Mouse (Mus musculus): ENCODE measurements around the gene Pigq. TPM values are rescaled to one million over a fixed set of nuclear protein-coding genes. Genes with fewer than 3 reads are reported as not detected.

Gene Pigq
- polyA plus RNA-seq, 1 experiment: 239 TPM

GRCm38 (mm10) chr17:25907640-25908039 is 37.1 kb downstream of the Pigq start:
- WGBS: 92% methylated on average over 2 of the region's 2 CpGs
- TF ChIP-seq POLR2A (IDR thresholded peaks at IDR 0.05; ENCODE audit: low read depth, low read length): no peak

GRCm38 (mm10) chr17:25903061-25903460 is 41.7 kb downstream of the Pigq start:
- no peak overlapping the region for H3K27ac ChIP-seq (ENCODE audit: insufficient read depth, low read length)
- no peaks in the 10 kb centered on the region for H3K27me3 ChIP-seq (ENCODE audit: control insufficient read depth, insufficient read depth, low read length)
- WGBS: 27% methylated on average over 3 of the region's 3 CpGs
- H3K36me3 ChIP-seq (ENCODE audit: control insufficient read depth, insufficient read depth, low read length): no peaks in the 10 kb centered on the region; the same call in 1 of the 2 replicates
- H3K4me3 ChIP-seq (ENCODE audit: extremely low read depth, insufficient read depth, insufficient read length): no peak overlapping the region
- no peaks in the 10 kb centered on the region; the same call in 1 of the 2 replicates for H3K4me1 ChIP-seq (ENCODE audit: control insufficient read depth, insufficient read depth, insufficient read length)
- DNase-seq (ENCODE audit: low read depth in 1 of 2, low spot score in 2 of 2): peak in 1 of 2 experiments; percentile 42
- TF ChIP-seq POLR2A (IDR thresholded peaks at IDR 0.05; ENCODE audit: low read depth, low read length): no peak
- TF ChIP-seq CTCF (IDR thresholded peaks at IDR 0.05; ENCODE audit: extremely low read depth, insufficient read depth, insufficient read length, insufficient replicate concordance): no peak

More at GRCm38 (mm10) chr17:25907640-25908039, 37.1 kb downstream of the Pigq start:
- no peaks in the 10 kb centered on the region; the same call in 1 of the 2 replicates for H3K4me1 ChIP-seq (ENCODE audit: control insufficient read depth, insufficient read depth, insufficient read length)
- no peak overlapping the region for H3K4me3 ChIP-seq (ENCODE audit: extremely low read depth, insufficient read depth, insufficient read length)
- no peak overlapping the region for H3K27ac ChIP-seq (ENCODE audit: insufficient read depth, low read length)
- no peak for DNase-seq (ENCODE audit: low read depth in 1 of 2, low spot score in 2 of 2)
- H3K36me3 ChIP-seq (ENCODE audit: control insufficient read depth, insufficient read depth, low read length): no peaks in the 10 kb centered on the region
- no peaks in the 10 kb centered on the region for H3K27me3 ChIP-seq (ENCODE audit: control insufficient read depth, insufficient read depth, low read length)

- TF ChIP-seq CTCF (IDR thresholded peaks at IDR 0.05; ENCODE audit: extremely low read depth, insufficient read depth, insufficient read length, insufficient replicate concordance): no peak
- Histone ChIP-seq H3K27ac (ENCODE audit: insufficient read depth, low read length) (no peak overlapping the region), H3K4me3 (ENCODE audit: extremely low read depth, insufficient read depth, insufficient read length) (no peak overlapping the region), H3K4me1 (ENCODE audit: control insufficient read depth, insufficient read depth, insufficient read length) (peaks cover 4% of the 10 kb centered on the region; the same call in 1 of the 2 replicates), H3K36me3 (ENCODE audit: control insufficient read depth, insufficient read depth, low read length) (no peaks in the 10 kb centered on the region; the same call in 1 of the 2 replicates), H3K27me3 (ENCODE audit: control insufficient read depth, insufficient read depth, low read length) (no peaks in the 10 kb centered on the region)
- 90% methylated on average over 1 of the region's 1 CpGs for WGBS
- no peak for DNase-seq (ENCODE audit: low read depth in 1 of 2, low spot score in 2 of 2)
These were observed 44.5 kb downstream of the Pigq start for GRCm38 (mm10) chr17:25900193-25900592.

DNA sequence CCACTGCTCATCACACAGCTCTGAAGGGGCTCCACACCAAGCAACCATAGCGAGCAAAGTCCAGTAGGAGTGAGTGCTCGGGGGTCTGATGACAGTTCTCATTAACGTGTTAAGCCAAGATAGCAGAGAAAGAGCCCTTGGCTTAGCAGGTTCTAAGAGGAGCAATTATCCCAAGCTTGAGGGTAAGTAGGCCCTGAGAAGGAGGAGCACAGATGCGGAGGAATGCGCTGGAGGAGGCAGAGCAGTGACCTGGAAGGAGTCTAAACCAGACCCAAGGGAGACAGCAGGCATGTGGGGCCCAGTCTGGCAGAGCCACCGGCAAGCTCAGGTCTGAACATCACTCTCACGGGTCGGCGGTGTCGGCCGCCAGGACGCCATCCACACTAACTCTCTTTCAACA is 48.8 kb downstream of the Pigq start:
- Histone ChIP-seq H3K4me1 (ENCODE audit: control insufficient read depth, insufficient read depth, insufficient read length) (0 out of 2 replicates have a peak, but pooled peaks cover 4% of the 10 kb centered on the region), H3K27me3 (ENCODE audit: control insufficient read depth, insufficient read depth, low read length) (no peaks in the 10 kb centered on the region), H3K36me3 (ENCODE audit: control insufficient read depth, insufficient read depth, low read length) (no peaks in the 10 kb centered on the region; the same call in none of the 2 replicates), H3K4me3 (ENCODE audit: extremely low read depth, insufficient read depth, insufficient read length) (no peak overlapping the region), H3K27ac (ENCODE audit: insufficient read depth, low read length) (no peak overlapping the region)
- TF ChIP-seq CTCF (IDR thresholded peaks at IDR 0.05; ENCODE audit: extremely low read depth, insufficient read depth, insufficient read length, insufficient replicate concordance) (no peak), POLR2A (IDR thresholded peaks at IDR 0.05; ENCODE audit: low read depth, low read length) (no peak)
- 95% methylated on average over 12 of the region's 12 CpGs for WGBS
- DNase-seq (ENCODE audit: low read depth in 1 of 2, low spot score in 2 of 2): no peak

DNA sequence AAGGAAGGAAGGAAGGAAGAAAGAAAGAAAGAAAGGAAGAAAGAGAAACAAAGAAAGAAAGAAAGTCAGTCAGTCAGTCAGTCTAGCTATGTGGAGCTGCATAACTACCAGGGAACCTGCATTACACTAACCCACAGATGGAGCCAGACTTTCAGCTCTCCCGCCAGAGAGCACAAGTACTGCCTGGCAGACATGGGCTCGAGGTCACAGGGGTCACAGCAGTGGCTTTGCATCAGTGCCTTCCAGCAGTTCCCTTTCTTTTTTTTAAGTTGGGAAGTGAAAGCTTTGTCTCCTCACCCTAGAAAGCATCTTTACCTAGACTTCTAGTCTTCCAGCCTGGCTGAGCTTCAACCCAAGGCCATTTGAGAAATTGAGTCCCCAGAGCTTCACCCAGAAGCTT is 49.3 kb downstream of the Pigq start:
- H3K4me1 ChIP-seq (ENCODE audit: control insufficient read depth, insufficient read depth, insufficient read length): 0 out of 2 replicates have a peak, but pooled peaks cover 4% of the 10 kb centered on the region
- H3K4me3 ChIP-seq (ENCODE audit: extremely low read depth, insufficient read depth, insufficient read length): no peak overlapping the region
- 30% methylated on average over 2 of the region's 2 CpGs for WGBS
- H3K36me3 ChIP-seq (ENCODE audit: control insufficient read depth, insufficient read depth, low read length): peaks cover under 1% of the 10 kb centered on the region
- no peak for DNase-seq (ENCODE audit: low read depth in 1 of 2, low spot score in 2 of 2)
- TF ChIP-seq POLR2A (IDR thresholded peaks at IDR 0.05; ENCODE audit: low read depth, low read length) (no peak), CTCF (IDR thresholded peaks at IDR 0.05; ENCODE audit: extremely low read depth, insufficient read depth, insufficient read length, insufficient replicate concordance) (no peak)
- no peaks in the 10 kb centered on the region for H3K27me3 ChIP-seq (ENCODE audit: control insufficient read depth, insufficient read depth, low read length)
- H3K27ac ChIP-seq (ENCODE audit: insufficient read depth, low read length): no peak overlapping the region

GRCm38 (mm10) chr17:25893975-25894617 is 50.6 kb downstream of the Pigq start:
- H3K27me3 ChIP-seq (ENCODE audit: control insufficient read depth, insufficient read depth, low read length): no peaks in the 10 kb centered on the region
- TF ChIP-seq POLR2A (IDR thresholded peaks at IDR 0.05; ENCODE audit: low read depth, low read length) (no peak), CTCF (IDR thresholded peaks at IDR 0.05; ENCODE audit: extremely low read depth, insufficient read depth, insufficient read length, insufficient replicate concordance) (peak; percentile 96; the same call in 1 of the 2 replicates)
- 43% methylated on average over 2 of the region's 2 CpGs for WGBS
- no peak overlapping the region for H3K27ac ChIP-seq (ENCODE audit: insufficient read depth, low read length)
- H3K4me3 ChIP-seq (ENCODE audit: extremely low read depth, insufficient read depth, insufficient read length): no peak overlapping the region
- peak; percentile 44 to 70 for DNase-seq (ENCODE audit: low read depth in 1 of 2, low spot score in 2 of 2)
- H3K4me1 ChIP-seq (ENCODE audit: control insufficient read depth, insufficient read depth, insufficient read length): 0 out of 2 replicates have a peak, but pooled peaks cover 4% of the 10 kb centered on the region
- peaks cover 4% of the 10 kb centered on the region for H3K36me3 ChIP-seq (ENCODE audit: control insufficient read depth, insufficient read depth, low read length)

GRCm38 (mm10) chr17:25888837-25889236 is 55.9 kb downstream of the Pigq start:
- WGBS: 88% methylated on average over 3 of the region's 3 CpGs

More at GRCm38 (mm10) chr17:25888837-25889236, 55.9 kb downstream of the Pigq start:
- Histone ChIP-seq H3K4me3 (ENCODE audit: extremely low read depth, insufficient read depth, insufficient read length) (no peak overlapping the region), H3K27ac (ENCODE audit: insufficient read depth, low read length) (no peak overlapping the region), H3K36me3 (ENCODE audit: control insufficient read depth, insufficient read depth, low read length) (peaks cover 15% of the 10 kb centered on the region), H3K4me1 (ENCODE audit: control insufficient read depth, insufficient read depth, insufficient read length) (no peaks in the 10 kb centered on the region), H3K27me3 (ENCODE audit: control insufficient read depth, insufficient read depth, low read length) (no peaks in the 10 kb centered on the region)
- TF ChIP-seq POLR2A (IDR thresholded peaks at IDR 0.05; ENCODE audit: low read depth, low read length) (no peak), CTCF (IDR thresholded peaks at IDR 0.05; ENCODE audit: extremely low read depth, insufficient read depth, insufficient read length, insufficient replicate concordance) (no peak)
- no peak for DNase-seq (ENCODE audit: low read depth in 1 of 2, low spot score in 2 of 2)

Data from spleen, adult 2 months (tissue).